8 mouse cellular contexts compared by ENCODE assay signal in the genomic region with DNA sequence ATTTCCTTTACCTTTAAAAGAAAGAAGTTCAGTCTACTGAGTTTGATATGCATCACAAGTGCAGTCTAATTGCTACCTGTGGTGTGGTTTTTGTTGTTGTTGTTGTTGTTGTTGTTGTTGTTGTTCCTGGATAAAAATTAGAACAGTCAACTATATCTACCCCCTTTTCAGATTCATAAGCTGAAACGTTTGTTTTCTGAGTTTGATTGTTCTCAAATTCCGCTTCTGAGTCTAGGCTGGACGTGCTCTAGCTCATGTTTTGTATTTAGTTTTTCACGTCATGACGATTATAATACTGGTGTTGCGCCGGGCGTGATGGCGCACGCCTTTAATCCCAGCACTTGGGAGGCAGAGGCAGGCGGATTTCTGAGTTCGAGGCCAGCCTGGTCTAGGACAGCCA. TPM values are rescaled to one million over a fixed set of nuclear protein-coding genes. Genes with fewer than 3 reads are reported as not detected.
A peak's percentile ranks its signal among the peaks of the same experiment; 100 is the strongest.
DNase-seq lines count a peak whose midpoint lies in the region; ATAC-seq lines count a peak whose summit lies in the region.

No protein-coding gene starts in this region.

- no peaks in the 10 kb centered on the region for H3K27me3 ChIP-seq in limb, embryonic 11.5 days (ENCODE audit: control insufficient read depth, insufficient read depth, low read length)
- H3K27me3 ChIP-seq in stomach, embryonic 16.5 days (ENCODE audit: control insufficient read depth, insufficient read depth, low read length) = no peaks in the 10 kb centered on the region

- H3K36me3 ChIP-seq in limb, embryonic 11.5 days (ENCODE audit: control insufficient read depth, insufficient read depth, low read length) = no peaks in the 10 kb centered on the region
- H3K36me3 ChIP-seq in stomach, embryonic 16.5 days (ENCODE audit: control insufficient read depth, insufficient read depth, low read length) = no peaks in the 10 kb centered on the region

- H3K4me3 ChIP-seq in limb, embryonic 11.5 days (ENCODE audit: low read depth, low read length) = peak overlapping the region; percentile 78
- peak overlapping the region; percentile 88 for H3K4me3 ChIP-seq in stomach, embryonic 16.5 days (replicated peaks; ENCODE audit: low read length)

- no peak for ATAC-seq in limb, embryonic 11.5 days (ENCODE audit: insufficient number of reproducible peaks, low FRiP score, low TSS enrichment, low read depth)
- ATAC-seq in stomach, embryonic 16.5 days (ENCODE audit: insufficient read depth, low FRiP score) = no peak

- H3K9ac ChIP-seq in limb, embryonic 11.5 days (ENCODE audit: low read length) = no peak overlapping the region; the same call in 1 of the 2 replicates
- H3K9ac ChIP-seq in stomach, embryonic 16.5 days (ENCODE audit: low read length) = peak overlapping the region; percentile 94

- H3K27ac ChIP-seq in limb, embryonic 11.5 days (replicated peaks; ENCODE audit: low read depth, low read length) = no peak overlapping the region
- H3K27ac ChIP-seq in stomach, embryonic 16.5 days (ENCODE audit: low read length) = no peak overlapping the region

- WGBS in limb, embryonic 11.5 days = 78% methylated on average over 12 of the region's 12 CpGs
- 68% methylated on average over 12 of the region's 12 CpGs for WGBS in stomach, embryonic 16.5 days

- H3K4me1 ChIP-seq in limb, embryonic 11.5 days (ENCODE audit: control insufficient read depth, insufficient read depth, low read length) = no peaks in the 10 kb centered on the region
- peaks cover 5% of the 10 kb centered on the region; the same call in 1 of the 2 replicates for H3K4me1 ChIP-seq in stomach, embryonic 16.5 days (ENCODE audit: control insufficient read depth, insufficient read depth, low read length)

- H3K9me3 ChIP-seq in limb, embryonic 11.5 days (ENCODE audit: control insufficient read depth, low read length) = no peaks in the 10 kb centered on the region
- no peaks in the 10 kb centered on the region for H3K9me3 ChIP-seq in stomach, embryonic 16.5 days (replicated peaks; ENCODE audit: control insufficient read depth, low read length)

- peak; percentile 12 for DNase-seq in cerebellum, adult 11-12 months
- no peak for DNase-seq in cerebellum, postnatal 14 days
- DNase-seq in retina, postnatal 1 day = peak; percentile 1
- no peak for DNase-seq in retina, embryonic 14.5 days (ENCODE audit: low spot score)
- no peak for DNase-seq in limb, embryonic 11.5 days (ENCODE audit: low spot score)
- DNase-seq in yolk sac, embryonic 10.5 days (ENCODE audit: low spot score) = no peak
- DNase-seq in T-cell, adult 2 months (ENCODE audit: low spot score) = no peak

- peak overlapping the region; percentile 43 for H3K4me2 ChIP-seq in limb, embryonic 11.5 days (ENCODE audit: low read depth, severe bottlenecking)
- H3K4me2 ChIP-seq in stomach, embryonic 16.5 days (ENCODE audit: low read depth, low read length) = peak overlapping the region; percentile 73

RNA-seq across cellular contexts. Expression of a gene that starts 0.9 kb away (rescaled TPM):
- polyA plus RNA-seq in limb, embryonic 11.5 days (2014; fragmentation: Nextera tagmentation; extraction: Ambion mirVana) = 19.3 and 19.6 TPM in 2 replicates
- polyA plus RNA-seq in stomach, embryonic 16.5 days (2015; fragmentation: Nextera tagmentation; extraction: Ambion mirVana) = 20.9 and 22.1 TPM in 2 replicates

Comparison
In these comparisons a context has a peak if more than half of its experiments do, and no peak if none do; other contexts are left out.
1. DNase-seq: peak in cerebellum, adult 11-12 months (single experiment) and retina, postnatal 1 day (single experiment); none in cerebellum, postnatal 14 days (0 of 2), retina, embryonic 14.5 days (single experiment), limb, embryonic 11.5 days (single experiment), yolk sac, embryonic 10.5 days (single experiment) and T-cell, adult 2 months (single experiment).